Mouse (Mus musculus): ENCODE measurements around the gene Ndel1.

Ndel1 gene

DNA sequence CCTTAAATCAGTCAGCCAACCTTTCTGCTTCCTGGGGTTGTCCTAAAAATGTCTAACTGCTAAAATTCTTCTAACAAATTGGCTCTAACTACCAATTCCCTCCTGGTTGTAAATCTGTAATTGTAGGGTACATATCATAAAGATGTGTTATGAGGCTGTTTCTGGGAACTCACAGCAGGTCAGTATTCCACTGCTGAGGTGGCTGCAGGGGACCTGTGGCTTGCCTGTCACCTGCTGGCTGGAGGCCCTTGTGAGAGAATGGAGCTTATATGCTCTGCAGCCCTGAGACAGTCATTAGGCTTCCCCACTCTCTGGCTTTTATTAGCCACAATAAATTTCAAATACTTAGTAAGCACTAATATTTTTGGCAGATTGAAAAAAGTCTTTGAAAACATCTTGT lies 92.8 kb downstream of the Ndel1 start:
- no peak for DNase-seq (ENCODE audit: low read depth, low spot score)

DNA sequence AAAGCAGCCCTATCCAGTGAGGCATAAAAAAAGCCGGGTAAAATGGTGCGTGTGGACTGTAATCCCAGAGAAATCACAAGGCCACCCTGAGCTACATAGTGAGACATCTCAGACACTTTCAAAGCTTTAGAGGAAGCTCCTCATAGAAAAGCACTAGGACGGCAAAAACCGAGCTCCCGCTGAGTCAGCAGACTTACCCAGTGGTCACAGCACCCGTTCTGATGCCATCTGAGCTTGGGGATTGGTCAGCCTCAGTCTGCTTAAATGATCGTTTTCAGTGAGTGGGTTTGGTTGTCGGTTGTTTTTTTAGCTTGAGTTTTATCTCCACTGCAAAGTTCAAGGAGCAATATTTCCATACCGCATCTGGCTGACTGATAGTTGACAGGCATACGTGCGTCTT lies 93.7 kb downstream of the Ndel1 start:
- no peak for DNase-seq (ENCODE audit: low read depth, low spot score)

GRCm38 (mm10) chr11:68776147-68776655 lies 95.5 kb downstream of the Ndel1 start:
- no peak for DNase-seq (ENCODE audit: low read depth, low spot score)

Measured in brain, embryonic 18.5 days (tissue).